Mouse (Mus musculus): ENCODE results near the gene Ccr8. TPM values are rescaled to one million over a fixed set of nuclear protein-coding genes. Genes with fewer than 3 reads are reported as not detected.

Gene Ccr8
- polyA plus RNA-seq, 1 experiment from 2014 or later = 0.23 TPM

GRCm38 (mm10) chr9:120134529-120135160, 42.7 kb downstream of the Ccr8 start:
- Histone ChIP-seq H3K4me3 (no peak overlapping the region), H3K4me2 (replicated peaks) (no peak overlapping the region), H3K9ac (no peak overlapping the region), H3K27me3 (no peaks in the 10 kb centered on the region), H3K9me3 (no peaks in the 10 kb centered on the region), H3K4me1 (no peaks in the 10 kb centered on the region), H3K27ac (no peak overlapping the region), H3K36me3 (peaks cover 32% of the 10 kb centered on the region)
- ATAC-seq (ENCODE audit: insufficient number of reproducible peaks, insufficient read depth, low FRiP score, low TSS enrichment) = no peak
- 84% methylated on average over 13 of the region's 13 CpGs for WGBS

GRCm38 (mm10) chr9:120135454-120135853, 43.5 kb downstream of the Ccr8 start:
- ATAC-seq (ENCODE audit: insufficient number of reproducible peaks, insufficient read depth, low FRiP score, low TSS enrichment) = no peak
- H3K27me3 ChIP-seq = no peaks in the 10 kb centered on the region
- H3K4me3 ChIP-seq = no peak overlapping the region
- WGBS = 87% methylated on average over 11 of the region's 11 CpGs
- H3K27ac ChIP-seq = no peak overlapping the region
- H3K9ac ChIP-seq = no peak overlapping the region
- no peaks in the 10 kb centered on the region for H3K4me1 ChIP-seq
- peaks cover 26% of the 10 kb centered on the region for H3K36me3 ChIP-seq
- H3K9me3 ChIP-seq = no peaks in the 10 kb centered on the region
- no peak overlapping the region for H3K4me2 ChIP-seq (replicated peaks)

GRCm38 (mm10) chr9:120140652-120141051, 48.7 kb downstream of the Ccr8 start:
- WGBS = 11% methylated on average over 4 of the region's 4 CpGs
- H3K9ac ChIP-seq = no peak overlapping the region
- ATAC-seq (ENCODE audit: insufficient number of reproducible peaks, insufficient read depth, low FRiP score, low TSS enrichment) = no peak

GRCm38 (mm10) chr9:120144474-120144873, 52.6 kb downstream of the Ccr8 start:
- WGBS = 82% methylated on average over 13 of the region's 13 CpGs
- H3K27me3 ChIP-seq = no peaks in the 10 kb centered on the region
- no peaks in the 10 kb centered on the region for H3K36me3 ChIP-seq
- H3K4me2 ChIP-seq (replicated peaks) = no peak overlapping the region
- H3K27ac ChIP-seq = no peak overlapping the region
- no peak overlapping the region for H3K4me3 ChIP-seq
- no peaks in the 10 kb centered on the region for H3K9me3 ChIP-seq
- ATAC-seq (ENCODE audit: insufficient number of reproducible peaks, insufficient read depth, low FRiP score, low TSS enrichment) = no peak
- H3K9ac ChIP-seq = no peak overlapping the region
- no peaks in the 10 kb centered on the region for H3K4me1 ChIP-seq

More at GRCm38 (mm10) chr9:120140652-120141051, 48.7 kb downstream of the Ccr8 start:
- Histone ChIP-seq H3K27ac (no peak overlapping the region), H3K4me2 (replicated peaks) (no peak overlapping the region), H3K4me3 (no peak overlapping the region), H3K4me1 (no peaks in the 10 kb centered on the region), H3K9me3 (no peaks in the 10 kb centered on the region), H3K27me3 (no peaks in the 10 kb centered on the region), H3K36me3 (no peaks in the 10 kb centered on the region)

Other genes with a start within 250 kb of the Ccr8 start
- gene Wdr48, start 197.2 kb upstream of the Ccr8 start, polyA plus RNA-seq (2016; fragmentation: Nextera tagmentation; extraction: Ambion mirVana) = 65.1 and 69.6 TPM in 2 replicates
- 27.0 and 28.8 TPM in 2 replicates for gene Gorasp1, start 154.5 kb upstream of the Ccr8 start, polyA plus RNA-seq (2016; fragmentation: Nextera tagmentation; extraction: Ambion mirVana)
- 0.23 and 0.37 TPM in 2 replicates for gene Ttc21a, start 154.5 kb upstream of the Ccr8 start, polyA plus RNA-seq (2016; fragmentation: Nextera tagmentation; extraction: Ambion mirVana)
- 3.4 and 4.6 TPM in 2 replicates for gene Csrnp1, start 107.5 kb upstream of the Ccr8 start, polyA plus RNA-seq (2016; fragmentation: Nextera tagmentation; extraction: Ambion mirVana)
- 0.33 and 0.37 TPM in 2 replicates for gene Xirp1, start 68.5 kb upstream of the Ccr8 start, polyA plus RNA-seq (2016; fragmentation: Nextera tagmentation; extraction: Ambion mirVana)
- 7.5 and 8.0 TPM in 2 replicates for gene Cx3cr1, start 22.2 kb upstream of the Ccr8 start, polyA plus RNA-seq (2016; fragmentation: Nextera tagmentation; extraction: Ambion mirVana)
- gene Slc25a38, start 18.3 kb downstream of the Ccr8 start, polyA plus RNA-seq (2016; fragmentation: Nextera tagmentation; extraction: Ambion mirVana) = 39.0 and 40.4 TPM in 2 replicates
- 1,158 and 1,181 TPM in 2 replicates for gene Rpsa, start 35.6 kb downstream of the Ccr8 start, polyA plus RNA-seq (2016; fragmentation: Nextera tagmentation; extraction: Ambion mirVana)
- gene Mobp, start 57.6 kb downstream of the Ccr8 start, polyA plus RNA-seq (2016; fragmentation: Nextera tagmentation; extraction: Ambion mirVana) = 0.14 and 0.37 TPM in 2 replicates
- gene Myrip, start 209.4 kb downstream of the Ccr8 start, polyA plus RNA-seq (2016; fragmentation: Nextera tagmentation; extraction: Ambion mirVana) = 0.47 and 0.83 TPM in 2 replicates

Measured in embryonic facial prominence, embryonic 12.5 days (tissue).